Mouse (Mus musculus) heart, adult 2 months (tissue): ENCODE results near the gene Parg. TPM values are rescaled to one million over a fixed set of nuclear protein-coding genes. Genes with fewer than 3 reads are reported as not detected.
A peak's percentile ranks its signal among the peaks of the same experiment; 100 is the strongest.

Source experiments
- DNase-seq, 2 experiments: peaks; one replicate each; pipeline ENCODE4 v3.0.0; 2021
- H3K27ac ChIP-seq: fragments of 200-600 bp; 2 replicates; pipeline ENCODE4 v1.8.1; 2022
- H3K27me3 ChIP-seq: fragments of 200-500 bp; 2 replicates; pipeline ENCODE4 v1.6.1; 2012; ENCODE audit warnings: mild to moderate bottlenecking, low read length, inconsistent platforms, mixed read lengths; ENCODE audit not compliant: control insufficient read depth, insufficient read depth
- H3K36me3 ChIP-seq: fragments of 200-500 bp; 2 replicates; pipeline ENCODE4 v1.6.1; 2012; ENCODE audit warnings: low read length, inconsistent platforms; ENCODE audit not compliant: control insufficient read depth, insufficient read depth
- H3K4me1 ChIP-seq: fragments of 200-500 bp; 2 replicates; pipeline ENCODE4 v1.6.1; 2011; ENCODE audit warnings: low read length; ENCODE audit not compliant: control insufficient read depth, insufficient read depth
- H3K4me3 ChIP-seq: fragments of 200-600 bp; 2 replicates; pipeline ENCODE4 v1.8.1; 2022
- H3K79me2 ChIP-seq: fragments of 200-500 bp; replicated peaks from 2 replicates; pipeline ENCODE4 v1.6.1; 2012; ENCODE audit warnings: mild to moderate bottlenecking, inconsistent platforms, low read length, moderate library complexity, mixed read lengths; ENCODE audit not compliant: control insufficient read depth, insufficient read depth
- H3K9ac ChIP-seq: fragments of 200-500 bp; 2 replicates; pipeline ENCODE4 v1.6.1; 2012; ENCODE audit warnings: low read depth, mild to moderate bottlenecking, control low read depth, inconsistent platforms, low read length, mixed read lengths
- CTCF ChIP-seq: fragments of 200-600 bp; IDR thresholded peaks from 2 replicates; pipeline ENCODE4 v1.8.1; 2022; ENCODE audit warnings: antibody characterized with exemption, mild to moderate bottlenecking, moderate library complexity
- EP300 ChIP-seq: fragments of 200-500 bp; IDR thresholded peaks from 2 replicates; pipeline ENCODE4 v1.6.1; 2011; ENCODE audit warnings: low read depth, low read length, control low read depth; ENCODE audit not compliant: insufficient read depth
- POLR2A ChIP-seq: fragments of 200-500 bp; IDR thresholded peaks from 2 replicates; pipeline ENCODE4 v1.6.1; 2011; ENCODE audit warnings: mild to moderate bottlenecking, low read depth, low read length, control low read depth; ENCODE audit not compliant: insufficient read depth
- WGBS: fragments of 180-500 bp; shearing (Covaris S2); methylation state at CpG from one replicate; pipeline ENCODE4 v1.1.7; 2018; 5-methylcytosine and 5-hydroxymethylcytosine counted together
- intact Hi-C: fragments of 180-260 bp; cut with DNase I; formaldehyde crosslinking; loops from one replicate; pipeline ENCODE4 v1.15.1; 2025
- polyA plus RNA-seq: library from polyadenylated mRNA; depleted of rRNA; stranded (reverse); fragments of >200 nt; gene quantifications from 2 replicates; pipeline ENCODE4 v1.2.3, GENCODE M21; 2012
- total RNA-seq, 2 experiments: library from RNA; stranded (reverse); gene quantifications; 2 replicates each; pipeline ENCODE4 v1.2.3; 2021

The Parg gene
- total and polyA plus RNA-seq, 3 experiments = 3.7 to 21.2 (median 20.0) TPM

DNA sequence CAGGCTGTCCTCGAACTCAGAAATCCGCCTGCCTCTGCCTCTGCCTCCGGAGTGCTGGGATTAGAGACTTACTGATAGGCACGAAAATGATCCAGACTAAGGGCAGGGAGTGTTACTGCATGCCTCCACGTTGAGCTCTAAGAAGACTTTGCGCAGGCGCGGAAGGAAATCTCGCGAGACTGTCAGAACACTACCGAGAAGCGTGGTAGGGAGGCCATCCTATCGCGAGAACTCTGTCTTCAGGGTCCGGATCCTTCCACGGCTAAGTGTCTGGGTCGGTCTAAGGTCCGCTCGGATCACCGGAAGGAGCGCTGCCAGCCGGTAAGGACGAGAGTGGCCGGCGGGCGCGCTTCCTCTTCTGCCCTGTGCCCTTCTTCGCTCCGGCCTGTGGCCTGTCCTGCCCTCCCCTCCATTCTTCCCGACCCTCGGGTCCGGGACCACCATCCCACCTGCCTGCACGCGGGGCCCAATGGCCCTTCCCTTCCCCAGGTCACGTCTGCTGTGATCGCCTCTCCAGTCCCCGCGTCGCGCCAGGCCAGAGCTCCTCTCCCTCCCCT, 42.0 kb upstream of the Parg start, which contains the start of gene Ncoa4:
Ncoa4 (plus strand) TSS at position 176 of the 557 bp plus-strand sequence.
- peak; percentile 98 for DNase-seq
- WGBS = under 1% methylated on average over 39 of the region's 40 CpGs
- H3K79me2 ChIP-seq = peaks cover 2% of the 10 kb centered on the region
- H3K27me3 ChIP-seq = no peaks in the 10 kb centered on the region
- peaks cover 4% of the 10 kb centered on the region; the same call in 1 of the 2 replicates for H3K36me3 ChIP-seq
- peak within 1 kb of the TSS; percentile 99 for H3K27ac ChIP-seq
- peaks cover 3% of the 10 kb centered on the region for H3K4me1 ChIP-seq
- TF ChIP-seq POLR2A (peak; percentile 86), CTCF (peak; percentile 54), EP300 (no peak)
- peak within 1 kb of the TSS; percentile 94 for H3K4me3 ChIP-seq
- intact Hi-C loops = loop anchor here (2.0 kb wide), 2 partner anchors 41 to 75 kb away; partner anchors contain the start of genes Dph3, Oxnad1, Parg and Timm23
- peak within 1 kb of the TSS; percentile 98 for H3K9ac ChIP-seq

DNA sequence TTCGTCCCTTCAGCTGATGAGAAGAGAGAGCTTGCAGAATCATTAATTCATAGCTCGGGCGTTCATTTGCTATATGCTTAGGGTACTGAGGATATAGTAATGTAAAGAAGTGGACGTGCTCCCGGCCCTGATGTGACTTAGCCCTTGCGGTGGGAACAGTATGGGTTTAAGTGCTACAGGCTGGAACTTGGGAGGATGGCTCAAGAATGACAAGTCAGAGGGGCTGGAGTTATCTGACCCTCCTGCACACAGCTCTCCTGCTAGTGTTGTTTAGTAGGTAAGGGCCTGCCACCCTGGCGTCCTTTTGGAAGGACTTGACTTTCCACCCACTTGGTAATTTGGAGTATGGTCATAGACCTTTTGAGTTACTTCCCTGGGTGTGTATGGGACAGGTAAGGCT, 41.2 kb upstream of the Parg start:
- peaks cover 4% of the 10 kb centered on the region; the same call in 1 of the 2 replicates for H3K36me3 ChIP-seq
- intact Hi-C loops = no loop called here

DNA sequence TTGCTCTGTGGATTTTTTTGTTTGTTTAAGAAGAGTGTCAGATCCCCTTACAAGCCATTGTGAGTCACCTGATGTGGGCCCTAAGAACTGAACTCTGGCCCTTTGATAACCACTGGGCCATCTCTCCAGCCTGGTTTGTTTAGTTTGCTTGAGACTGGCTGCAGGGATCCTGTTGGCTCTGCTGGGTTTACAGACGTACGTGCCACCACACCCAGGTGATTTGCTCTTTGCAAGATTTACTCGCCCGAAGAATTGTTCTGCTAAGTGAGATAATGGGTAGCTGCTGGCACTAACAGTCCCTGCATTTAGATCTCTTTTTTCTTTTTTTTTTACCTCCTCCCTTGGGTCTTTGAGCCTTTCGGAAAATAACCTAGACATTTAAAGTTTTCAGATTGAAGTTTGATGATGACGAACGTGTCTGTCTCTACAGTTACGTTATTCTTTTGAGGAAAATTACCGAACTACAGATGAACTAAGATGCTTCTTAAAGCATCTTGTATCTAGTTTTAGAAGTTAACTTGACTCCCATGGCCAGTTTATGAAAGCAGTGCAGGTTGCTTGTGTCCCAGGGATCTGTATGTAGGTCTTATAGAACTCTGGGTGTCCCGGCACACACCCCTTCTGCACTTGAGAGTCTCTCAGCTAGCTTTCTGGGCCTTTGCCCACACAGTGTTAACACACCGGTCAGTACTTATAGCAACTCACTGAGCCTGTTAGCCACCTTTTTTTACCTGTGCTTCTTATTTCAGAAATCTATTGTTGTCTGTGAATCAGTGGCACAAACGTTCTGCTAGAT, 40.5 kb upstream of the Parg start:
- no peak for DNase-seq
- Histone ChIP-seq H3K4me3 (peak overlapping the region; percentile 94), H3K36me3 (peaks cover 7% of the 10 kb centered on the region), H3K27me3 (no peaks in the 10 kb centered on the region), H3K79me2 (peaks cover 2% of the 10 kb centered on the region), H3K4me1 (peaks cover 3% of the 10 kb centered on the region), H3K9ac (peak overlapping the region; percentile 35; the same call in 1 of the 2 replicates), H3K27ac (no peak overlapping the region; the same call in 1 of the 2 replicates)
- intact Hi-C loops = no loop called here
- TF ChIP-seq CTCF = no peak
- TF ChIP-seq POLR2A = no peak
- TF ChIP-seq EP300 = no peak
- 70% methylated on average over 12 of the region's 12 CpGs for WGBS

More for the DNA sequence above, 41.2 kb upstream of the Parg start:
- peaks cover 3% of the 10 kb centered on the region for H3K4me1 ChIP-seq
- TF ChIP-seq CTCF = no peak
- no peak for TF ChIP-seq EP300
- no peak for TF ChIP-seq POLR2A
- H3K79me2 ChIP-seq = peaks cover 2% of the 10 kb centered on the region
- H3K9ac ChIP-seq = peak overlapping the region; percentile 98
- H3K4me3 ChIP-seq = peak overlapping the region; percentile 94
- H3K27me3 ChIP-seq = no peaks in the 10 kb centered on the region
- peak overlapping the region; percentile 99 for H3K27ac ChIP-seq
- peak in 1 of 2 experiments; percentile 7 for DNase-seq
- 13% methylated on average over 7 of the region's 7 CpGs for WGBS

DNA sequence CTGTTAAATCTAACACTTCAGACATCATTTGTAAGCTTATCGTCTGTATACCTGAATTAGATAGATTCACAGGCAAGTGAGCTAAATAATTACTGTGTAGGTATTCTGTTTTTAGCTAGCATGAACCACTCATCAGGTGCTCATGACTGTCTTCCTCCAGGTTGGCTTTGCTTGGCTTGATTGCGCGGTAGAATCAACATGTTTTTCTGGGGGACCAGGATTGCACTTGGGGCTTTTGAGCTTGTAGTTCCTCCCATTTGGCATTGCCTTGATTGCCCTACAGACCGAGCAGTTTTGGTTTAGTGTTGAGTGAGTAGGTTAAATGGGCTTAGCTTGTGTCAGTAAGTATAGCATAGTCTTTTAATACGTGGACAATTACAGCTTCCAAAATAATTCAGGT, 39.5 kb upstream of the Parg start:
- no peaks in the 10 kb centered on the region for H3K27me3 ChIP-seq
- 86% methylated on average over 5 of the region's 5 CpGs for WGBS
- peaks cover 4% of the 10 kb centered on the region for H3K79me2 ChIP-seq
- peaks cover 3% of the 10 kb centered on the region for H3K4me1 ChIP-seq
- H3K4me3 ChIP-seq = no peak overlapping the region
- intact Hi-C loops = no loop called here
- no peak for DNase-seq
- H3K36me3 ChIP-seq = peaks cover 8% of the 10 kb centered on the region
- no peak overlapping the region for H3K9ac ChIP-seq
- no peak overlapping the region for H3K27ac ChIP-seq
- no peak for TF ChIP-seq POLR2A
- no peak for TF ChIP-seq EP300
- TF ChIP-seq CTCF = no peak

DNA sequence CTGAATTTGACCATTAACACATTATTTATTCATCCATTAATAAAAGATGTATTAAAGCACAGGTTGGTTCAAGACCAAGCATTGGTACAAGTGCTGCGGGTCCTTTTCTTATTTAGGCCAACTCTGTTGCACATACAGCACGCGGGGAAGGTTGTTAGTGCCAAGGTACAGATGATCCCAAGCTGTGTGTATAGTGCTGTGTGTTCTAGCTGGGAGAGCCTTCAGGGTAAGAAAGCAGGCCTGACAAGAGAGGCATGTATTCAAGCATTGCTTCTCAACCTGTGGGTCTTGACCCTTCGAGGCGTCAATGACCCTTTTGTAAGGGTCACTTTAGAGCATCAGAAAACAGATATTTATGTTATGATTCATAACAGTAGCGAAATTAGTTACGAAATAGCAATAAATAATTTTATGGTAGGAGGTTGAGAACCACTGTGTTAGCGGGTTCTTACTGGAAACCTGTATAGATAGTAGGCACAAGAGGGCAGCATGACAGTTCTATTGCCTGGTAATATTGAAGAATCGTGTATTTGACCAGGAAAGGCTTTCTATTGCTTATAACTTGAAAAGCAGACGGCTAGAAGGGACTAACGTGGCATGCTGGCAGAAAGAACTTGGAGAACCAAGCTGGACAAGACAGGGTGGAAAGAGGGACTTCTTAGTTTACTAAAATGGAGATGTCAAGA, 38.4 kb upstream of the Parg start:
- no peak for TF ChIP-seq CTCF
- TF ChIP-seq EP300 = no peak
- TF ChIP-seq POLR2A = no peak
- Histone ChIP-seq H3K27me3 (no peaks in the 10 kb centered on the region), H3K4me1 (peaks cover 3% of the 10 kb centered on the region), H3K9ac (no peak overlapping the region), H3K36me3 (peaks cover 12% of the 10 kb centered on the region), H3K4me3 (no peak overlapping the region), H3K79me2 (peaks cover 4% of the 10 kb centered on the region), H3K27ac (no peak overlapping the region)
- intact Hi-C loops = no loop called here
- 85% methylated on average over 11 of the region's 11 CpGs for WGBS
- DNase-seq = no peak
